ENCODE assay signal across 9 mouse cellular contexts in genomic region chr12:33480975-33481374, GRCm38 (mm10). TPM values are rescaled to one million over a fixed set of nuclear protein-coding genes. Genes with fewer than 3 reads are reported as not detected.
A peak's percentile ranks its signal among the peaks of the same experiment; 100 is the strongest.
DNase-seq lines count a peak whose midpoint lies in the region; TF ChIP-seq lines count a peak whose summit lies in the region.
"Had no signal": no experiment of that assay in that cellular context is flagged by ENCODE, and none has a peak within 500 bp of the region (broad histone marks: within the 10 kb centered on the region; RNA-seq: fewer than 3 reads in every experiment).

No protein-coding gene starts in this region.

- no peak overlapping the region for H3K27ac ChIP-seq in kidney, adult 2 months (ENCODE audit: insufficient read depth, low read depth, low read length)
- H3K27ac ChIP-seq: limb, embryonic 13.5 days had no signal

- 24% methylated on average over 5 of the region's 5 CpGs for WGBS in kidney, adult 2 months

- no peak for TF ChIP-seq CTCF in kidney, adult 2 months (conservative IDR thresholded peaks at IDR 0.05; ENCODE audit: insufficient read depth, insufficient read length, low read depth, low read length)
- peak; percentile 48 for TF ChIP-seq CTCF in E14TG2a.4 (conservative IDR thresholded peaks at IDR 0.05; ENCODE audit: low read length)

- H3K4me1 ChIP-seq in kidney, adult 2 months (ENCODE audit: control insufficient read depth, insufficient read depth, low read length): no peaks in the 10 kb centered on the region
- H3K4me1 ChIP-seq in E14TG2a.4 (replicated peaks; ENCODE audit: low read depth, low read length): peaks cover 7% of the 10 kb centered on the region
- H3K4me1 ChIP-seq: limb, embryonic 13.5 days had no signal

- H3K27me3 ChIP-seq in kidney, adult 2 months (replicated peaks; ENCODE audit: control insufficient read depth, insufficient read depth, low read length): no peaks in the 10 kb centered on the region
- H3K27me3 ChIP-seq in E14TG2a.4 (ENCODE audit: insufficient read depth, low read length): no peaks in the 10 kb centered on the region
- H3K27me3 ChIP-seq: limb, embryonic 13.5 days had no signal

- no peaks in the 10 kb centered on the region for H3K9me3 ChIP-seq in E14TG2a.4 (ENCODE audit: low read length)
- H3K9me3 ChIP-seq: limb, embryonic 13.5 days had no signal

- TF ChIP-seq POLR2A in kidney, adult 2 months (IDR thresholded peaks at IDR 0.05; ENCODE audit: low read depth, low read length): no peak

- no peak overlapping the region for H3K4me3 ChIP-seq in kidney, adult 2 months (ENCODE audit: insufficient read depth, low read depth, low read length)
- no peak overlapping the region for H3K4me3 ChIP-seq in E14TG2a.4 (replicated peaks; ENCODE audit: low read length)
- H3K4me3 ChIP-seq: limb, embryonic 13.5 days had no signal

- peak; percentile 1 for DNase-seq in kidney, adult 9 months
- no peak for DNase-seq in kidney, adult 2 months
- peak; percentile 33 for DNase-seq in ZHBTc4 (ENCODE audit: low read depth, low spot score)
- peak; percentile 3 for DNase-seq in induced T-regulatory cell, adult 2 months (ENCODE audit: low read depth)
- no peak for DNase-seq in heart, adult 18-20 months
- DNase-seq in kidney, postnatal 4 days: no peak
- no peak for DNase-seq in thymus, adult 18-20 months

- H3K36me3 ChIP-seq in kidney, adult 2 months (ENCODE audit: control insufficient read depth, insufficient read depth, low read length): no peaks in the 10 kb centered on the region
- no peaks in the 10 kb centered on the region for H3K36me3 ChIP-seq in E14TG2a.4 (ENCODE audit: insufficient read depth, low read length)
- H3K36me3 ChIP-seq: limb, embryonic 13.5 days had no signal

RNA-seq across cellular contexts. Expression of gene Twistnb, which starts 51.5 kb away (rescaled TPM):
- polyA plus RNA-seq in kidney, adult 2 months (2012; rRNA removed): 12.7 and 19.9 TPM in 2 replicates
- total RNA-seq in heart, adult 18-20 months (2021): 10 to 100 TPM in 1 of 2 experiments, 1 to 10 TPM in 1; 8.0 to 10.2 TPM

Comparison
In these comparisons a context has a peak if more than half of its experiments do, and no peak if none do; other contexts are left out.
1. DNase-seq: peak in kidney, adult 9 months (single experiment), ZHBTc4 (single experiment) and induced T-regulatory cell, adult 2 months (single experiment); none in kidney, adult 2 months (single experiment), heart, adult 18-20 months (0 of 2), kidney, postnatal 4 days (0 of 2) and thymus, adult 18-20 months (0 of 2).